Mouse (Mus musculus): Measurements from ENCODE around the gene Znrf3.

GRCm38 (mm10) chr11:5404180-5404579 is 40.5 kb downstream of the Znrf3 start:
- no peak for TF ChIP-seq POLR2A (IDR thresholded peaks at IDR 0.05; ENCODE audit: borderline replicate concordance, low read depth, low read length)
- no peak for TF ChIP-seq CTCF (IDR thresholded peaks at IDR 0.05; ENCODE audit: low read depth, low read length)
